Mouse (Mus musculus) neural tube, embryonic 13.5 days (tissue): Measurements from ENCODE around the gene Lrpap1. TPM values are rescaled to one million over a fixed set of nuclear protein-coding genes. Genes with fewer than 3 reads are reported as not detected.

Source experiments
- ATAC-seq: fragments of 200-750 bp; cut with Nextera tagmentation; 2 replicates; pipeline ENCODE4 v1.8.0; 2017; ENCODE audit warnings: low read depth, mild to moderate bottlenecking, moderate TSS enrichment, moderate library complexity
- H3K27ac ChIP-seq: fragments of 300-500 bp; sonication (generic); replicated peaks from 2 replicates; pipeline ENCODE4 v1.5.1; 2015; ENCODE audit warnings: moderate library complexity, mild to moderate bottlenecking, inconsistent platforms
- H3K27me3 ChIP-seq: fragments of 300-500 bp; sonication (generic); 2 replicates; pipeline ENCODE4 v1.6.1; 2015; ENCODE audit warnings: mild to moderate bottlenecking, inconsistent platforms
- H3K36me3 ChIP-seq: fragments of 300-500 bp; sonication (generic); 2 replicates; pipeline ENCODE4 v1.6.1; 2015; ENCODE audit warnings: mild to moderate bottlenecking, inconsistent platforms
- H3K4me1 ChIP-seq: fragments of 300-500 bp; sonication (generic); replicated peaks from 2 replicates; pipeline ENCODE4 v1.6.1; 2015; ENCODE audit warnings: inconsistent platforms
- H3K4me2 ChIP-seq: fragments of 300-500 bp; sonication (generic); 2 replicates; pipeline ENCODE4 v1.6.1; 2015; ENCODE audit warnings: inconsistent platforms, mild to moderate bottlenecking, moderate library complexity
- H3K4me3 ChIP-seq: fragments of 300-500 bp; sonication (generic); 2 replicates; pipeline ENCODE4 v1.5.1; 2015; ENCODE audit warnings: mild to moderate bottlenecking, inconsistent platforms
- H3K9ac ChIP-seq: fragments of 300-500 bp; sonication (generic); 2 replicates; pipeline ENCODE4 v1.6.1; 2015; ENCODE audit warnings: moderate library complexity, mild to moderate bottlenecking, inconsistent platforms
- H3K9me3 ChIP-seq: fragments of 300-500 bp; sonication (generic); 2 replicates; pipeline ENCODE4 v1.6.1; 2016; ENCODE audit warnings: inconsistent platforms
- WGBS: fragments of 180-500 bp; shearing (Covaris S2); methylation state at CpG from one replicate; pipeline ENCODE4 v1.1.7; 2015; 5-methylcytosine and 5-hydroxymethylcytosine counted together
- polyA plus RNA-seq: library from polyadenylated mRNA; unstranded; fragments of >200 nt; fragmentation: Nextera tagmentation; extraction: Ambion mirVana; gene quantifications from 2 replicates; pipeline ENCODE4 v1.2.1, GENCODE M21; 2015

The Lrpap1 gene
- polyA plus RNA-seq, 1 experiment from 2014 or later = 136 TPM

DNA sequence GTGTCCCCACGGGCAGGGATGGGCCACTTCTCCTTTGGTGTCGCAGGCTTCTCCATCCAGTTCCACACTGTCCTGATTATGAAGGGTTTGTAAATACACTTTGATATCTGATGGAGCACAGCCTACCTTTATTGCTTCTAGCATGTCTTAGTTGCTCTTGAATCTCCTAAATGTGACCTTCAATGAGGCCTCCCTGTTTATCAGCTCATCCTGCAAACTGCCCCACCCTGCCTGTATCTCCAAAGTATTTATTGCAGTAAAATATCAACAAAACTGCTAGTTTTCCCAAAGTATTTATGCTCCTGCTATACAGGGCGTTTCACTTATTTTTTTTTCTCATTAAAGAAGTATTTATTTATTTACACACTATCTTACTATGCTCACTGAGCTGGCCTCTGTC lies 10.4 kb upstream of the Lrpap1 start:
- H3K27ac ChIP-seq = no peak overlapping the region
- no peaks in the 10 kb centered on the region for H3K9me3 ChIP-seq
- H3K4me2 ChIP-seq = no peak overlapping the region
- H3K9ac ChIP-seq = no peak overlapping the region
- H3K36me3 ChIP-seq = no peaks in the 10 kb centered on the region
- no peaks in the 10 kb centered on the region for H3K4me1 ChIP-seq
- 81% methylated on average over 3 of the region's 3 CpGs for WGBS
- no peak overlapping the region for H3K4me3 ChIP-seq
- H3K27me3 ChIP-seq = no peaks in the 10 kb centered on the region
- ATAC-seq = no peak

DNA sequence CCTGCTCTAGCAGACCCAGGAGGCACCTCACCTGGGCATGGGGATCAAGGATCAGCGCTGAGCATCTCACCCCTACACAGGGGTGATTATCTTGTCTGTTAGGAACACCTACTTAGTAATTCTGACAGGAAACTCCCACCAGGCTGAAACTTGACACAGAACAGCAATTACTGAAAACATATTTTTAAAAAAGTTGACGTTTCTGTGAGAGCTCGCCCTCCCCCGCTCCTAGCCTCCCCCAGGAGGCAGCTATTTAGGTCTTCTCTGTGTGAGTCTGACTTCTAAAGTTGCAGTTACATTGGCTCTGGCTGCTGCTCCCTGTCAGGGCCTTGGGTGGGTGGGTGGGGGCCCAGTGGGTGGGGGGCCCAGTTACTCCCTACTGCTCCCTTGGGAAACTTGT lies 6.9 kb upstream of the Lrpap1 start:
- Histone ChIP-seq H3K9ac (no peak overlapping the region), H3K4me1 (no peaks in the 10 kb centered on the region), H3K27me3 (no peaks in the 10 kb centered on the region), H3K36me3 (no peaks in the 10 kb centered on the region), H3K4me3 (no peak overlapping the region), H3K9me3 (no peaks in the 10 kb centered on the region), H3K27ac (no peak overlapping the region), H3K4me2 (no peak overlapping the region)
- 59% methylated on average over 4 of the region's 4 CpGs for WGBS
- ATAC-seq = no peak

DNA sequence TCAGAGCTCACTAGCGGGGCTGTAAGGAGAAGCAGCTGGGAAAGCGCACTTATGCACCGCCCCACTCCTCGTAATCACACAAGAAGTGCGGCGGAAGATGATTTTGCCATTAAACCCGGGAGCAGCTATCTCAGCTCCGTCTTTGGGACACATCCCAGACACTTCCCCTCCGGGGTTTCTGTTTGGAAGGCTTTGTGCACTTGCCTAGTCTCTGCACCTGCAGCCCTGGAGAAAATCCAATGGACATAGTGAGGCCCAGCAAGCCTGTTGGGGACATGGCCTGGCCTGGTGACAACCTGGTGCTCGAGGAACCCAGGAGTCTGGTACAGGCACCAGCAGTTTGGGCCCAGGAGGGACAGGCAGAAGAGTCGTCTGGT lies 344 bp upstream of the Lrpap1 start:
- H3K36me3 ChIP-seq = peaks cover 17% of the 10 kb centered on the region
- H3K9me3 ChIP-seq = no peaks in the 10 kb centered on the region
- H3K27ac ChIP-seq = peak overlapping the region; percentile 80
- peak overlapping the region; percentile 76 for H3K4me2 ChIP-seq
- peak overlapping the region; percentile 64 for H3K4me3 ChIP-seq
- H3K27me3 ChIP-seq = no peaks in the 10 kb centered on the region
- WGBS = 7% methylated on average over 11 of the region's 11 CpGs
- H3K9ac ChIP-seq = peak overlapping the region; percentile 82
- no peak; the same call in 1 of the 2 replicates for ATAC-seq
- peaks cover 29% of the 10 kb centered on the region for H3K4me1 ChIP-seq

DNA sequence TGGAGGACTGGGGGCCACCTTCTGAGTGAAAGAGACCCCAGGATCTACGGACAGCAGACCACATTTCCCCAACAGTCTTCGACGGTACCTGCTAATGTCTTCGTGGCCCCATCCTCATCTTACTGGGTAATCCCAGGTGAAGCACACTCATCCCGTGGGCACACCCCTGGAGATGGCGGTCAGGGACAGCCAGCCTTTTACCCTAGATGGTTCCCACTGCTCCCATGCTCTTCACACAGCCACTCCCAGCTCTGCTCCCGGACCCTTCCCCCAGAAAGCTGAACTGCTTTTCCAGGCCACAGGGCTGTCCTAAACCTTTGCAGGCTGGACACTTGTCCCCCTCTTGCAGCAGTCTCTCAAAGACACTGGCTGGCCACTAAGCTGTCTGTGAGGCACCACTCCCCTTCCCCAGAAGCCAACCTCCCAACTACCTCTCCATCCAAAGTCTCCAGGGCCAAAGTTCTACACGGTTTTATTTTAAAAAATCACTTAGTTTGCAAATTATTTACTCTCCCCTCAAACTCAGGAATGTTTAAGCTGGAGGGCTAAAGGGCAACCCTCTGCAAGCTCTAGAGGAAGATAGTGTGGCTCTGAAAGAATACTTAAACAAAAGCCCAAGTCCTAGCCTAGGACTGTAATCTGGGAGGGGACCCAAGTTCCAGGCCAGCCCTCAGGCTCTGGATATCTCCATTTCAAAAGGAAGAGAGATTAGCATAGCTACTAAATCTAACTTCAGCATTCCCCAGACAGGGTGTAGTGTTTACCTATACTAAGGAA lies 1.2 kb downstream of the Lrpap1 start:
- H3K9me3 ChIP-seq = no peaks in the 10 kb centered on the region
- H3K27me3 ChIP-seq = no peaks in the 10 kb centered on the region
- ATAC-seq = no peak
- H3K4me3 ChIP-seq = peak overlapping the region; percentile 64
- peaks cover 33% of the 10 kb centered on the region for H3K36me3 ChIP-seq
- whole genome bisulfite sequencing = 63% methylated on average over 8 of the region's 8 CpGs
- H3K27ac ChIP-seq = no peak overlapping the region
- peak overlapping the region; percentile 82 for H3K9ac ChIP-seq
- peaks cover 29% of the 10 kb centered on the region for H3K4me1 ChIP-seq
- H3K4me2 ChIP-seq = peak overlapping the region; percentile 76

DNA sequence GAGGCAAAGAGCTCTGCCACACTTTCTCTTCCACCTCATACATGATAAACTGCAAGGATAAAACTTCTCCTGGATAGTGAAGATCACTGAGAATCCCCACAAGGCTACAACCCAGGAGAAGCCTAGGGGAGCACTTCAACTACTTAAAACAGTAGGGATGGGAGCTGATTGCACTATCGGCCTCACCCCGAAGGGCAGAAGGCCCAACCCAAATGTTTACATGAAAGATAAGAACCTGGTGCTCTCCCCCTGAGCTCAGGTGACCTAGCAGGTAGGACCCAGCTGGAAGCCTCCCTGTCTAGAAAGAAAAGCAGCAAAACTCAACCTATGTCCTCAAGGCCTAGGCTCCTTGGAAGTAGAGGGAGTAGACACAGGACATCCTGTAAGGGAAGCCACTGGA lies 2.0 kb downstream of the Lrpap1 start:
- Histone ChIP-seq H3K4me1 (peaks cover 29% of the 10 kb centered on the region), H3K27me3 (no peaks in the 10 kb centered on the region), H3K27ac (no peak overlapping the region), H3K9ac (no peak overlapping the region), H3K4me2 (peak overlapping the region; percentile 76), H3K4me3 (no peak overlapping the region), H3K36me3 (peaks cover 41% of the 10 kb centered on the region), H3K9me3 (no peaks in the 10 kb centered on the region)
- 88% methylated on average over 2 of the region's 2 CpGs for WGBS
- no peak for ATAC-seq

- H3K27me3 ChIP-seq = no peaks in the 10 kb centered on the region
- H3K9me3 ChIP-seq = no peaks in the 10 kb centered on the region
- 93% methylated on average over 8 of the region's 8 CpGs for WGBS
Measured at GRCm38 (mm10) chr5:35103086-35103485, 2.5 kb downstream of the Lrpap1 start.

DNA sequence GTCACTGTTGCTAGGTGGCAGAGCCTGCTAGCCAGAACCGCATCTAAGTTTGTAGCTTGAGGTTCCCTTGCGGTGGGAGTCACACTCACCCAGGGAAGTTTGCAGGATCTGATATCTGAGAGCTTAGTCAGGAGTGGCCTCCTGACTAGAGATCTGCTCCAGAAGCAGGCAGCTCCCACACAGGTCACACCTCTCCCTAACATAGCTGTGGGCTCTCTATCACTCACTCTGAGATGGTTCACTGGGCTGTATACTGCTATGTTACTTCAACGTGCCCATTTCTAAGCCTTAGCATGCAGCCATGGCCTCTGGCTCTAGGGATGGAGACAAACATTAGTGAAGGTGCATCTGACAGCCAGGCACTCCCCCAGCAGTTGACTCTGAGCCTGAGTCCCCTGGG lies 13.9 kb downstream of the Lrpap1 start:
- Histone ChIP-seq H3K27me3 (no peaks in the 10 kb centered on the region), H3K4me2 (no peak overlapping the region), H3K9me3 (no peaks in the 10 kb centered on the region), H3K4me1 (no peaks in the 10 kb centered on the region), H3K36me3 (peaks cover 60% of the 10 kb centered on the region), H3K9ac (no peak overlapping the region), H3K4me3 (no peak overlapping the region), H3K27ac (no peak overlapping the region)
- ATAC-seq = no peak
- 86% methylated on average over 3 of the region's 3 CpGs for WGBS

More at GRCm38 (mm10) chr5:35103086-35103485, 2.5 kb downstream of the Lrpap1 start:
- ATAC-seq = no peak
- H3K9ac ChIP-seq = no peak overlapping the region
- H3K4me1 ChIP-seq = peaks cover 29% of the 10 kb centered on the region
- peak overlapping the region; percentile 76; the same call in 1 of the 2 replicates for H3K4me2 ChIP-seq
- no peak overlapping the region for H3K4me3 ChIP-seq
- H3K27ac ChIP-seq = no peak overlapping the region
- H3K36me3 ChIP-seq = peaks cover 45% of the 10 kb centered on the region

GRCm38 (mm10) chr5:35089614-35089963 lies 16.0 kb downstream of the Lrpap1 start:
- Histone ChIP-seq H3K27ac (no peak overlapping the region), H3K27me3 (no peaks in the 10 kb centered on the region), H3K9ac (no peak overlapping the region), H3K9me3 (no peaks in the 10 kb centered on the region), H3K36me3 (peaks cover 39% of the 10 kb centered on the region), H3K4me3 (no peak overlapping the region), H3K4me1 (no peaks in the 10 kb centered on the region), H3K4me2 (no peak overlapping the region)
- 83% methylated on average over 5 of the region's 5 CpGs for WGBS
- no peak for ATAC-seq

DNA sequence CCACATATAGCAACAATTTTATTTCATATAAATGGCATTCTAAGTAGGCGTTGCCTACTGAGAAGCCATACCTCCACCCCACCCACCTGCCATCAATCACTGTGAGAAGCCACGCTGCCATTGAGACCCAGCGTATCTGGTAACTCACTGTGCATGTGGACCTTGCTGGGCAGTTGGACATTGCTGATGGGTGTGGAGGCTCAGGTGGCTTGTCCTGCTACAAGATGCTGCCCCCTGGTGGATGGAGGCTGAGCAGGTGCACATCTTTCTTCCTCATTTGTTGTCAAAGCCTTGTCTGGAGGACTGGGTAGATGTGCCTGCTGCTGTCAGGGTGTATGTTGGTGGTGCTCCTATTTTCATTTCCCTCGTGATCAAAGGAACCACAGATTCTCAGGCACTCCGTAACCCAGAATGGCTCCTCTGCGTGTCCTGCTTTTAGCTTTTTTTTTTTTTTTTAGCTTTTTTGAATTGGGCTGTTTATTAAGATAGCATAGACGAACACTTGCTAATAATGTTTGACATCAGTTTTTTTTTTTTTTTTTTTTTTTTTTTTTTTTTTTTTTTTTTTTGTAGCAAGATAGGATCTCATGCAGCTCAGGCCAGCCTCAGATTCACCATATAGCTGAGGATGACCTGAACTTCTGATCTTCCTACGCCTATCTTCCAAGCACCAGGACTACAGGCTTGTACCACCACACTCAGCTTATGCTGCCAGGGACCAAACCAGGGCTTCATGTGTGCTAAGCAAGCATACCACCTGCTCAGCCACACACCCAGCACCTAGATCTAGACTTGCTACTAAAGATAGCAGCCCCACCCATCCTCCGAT lies 16.6 kb downstream of the Lrpap1 start:
- Histone ChIP-seq H3K4me2 (no peak overlapping the region), H3K27me3 (no peaks in the 10 kb centered on the region), H3K4me1 (no peaks in the 10 kb centered on the region), H3K27ac (no peak overlapping the region), H3K4me3 (no peak overlapping the region), H3K36me3 (peaks cover 35% of the 10 kb centered on the region), H3K9ac (no peak overlapping the region), H3K9me3 (no peaks in the 10 kb centered on the region)
- WGBS = 70% methylated on average over 9 of the region's 9 CpGs
- no peak for ATAC-seq

DNA sequence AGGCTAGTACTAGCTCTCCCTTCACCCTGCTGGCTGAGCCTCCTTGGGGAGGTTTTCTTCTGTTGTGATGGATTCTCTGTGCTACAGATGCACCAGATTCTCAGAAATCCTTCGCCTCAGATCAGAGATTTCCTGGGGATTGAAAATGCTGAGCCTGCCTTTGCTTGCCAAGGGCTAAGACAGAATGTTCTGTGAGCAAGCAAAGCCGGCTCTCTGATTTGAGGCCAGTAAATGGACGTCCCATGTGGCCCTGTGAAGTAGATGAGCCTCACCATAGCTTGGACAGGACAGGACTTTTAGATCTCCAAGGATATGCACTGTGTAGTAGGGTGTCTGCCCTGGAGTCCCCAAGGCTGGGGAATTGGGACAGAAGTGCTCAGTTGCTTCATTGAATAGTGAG lies 20.7 kb downstream of the Lrpap1 start:
- H3K4me3 ChIP-seq = no peak overlapping the region
- H3K4me2 ChIP-seq = no peak overlapping the region
- 0 out of 2 replicates have a peak overlapping the region, but pooled peaks have one; percentile 34 for H3K9ac ChIP-seq
- H3K9me3 ChIP-seq = no peaks in the 10 kb centered on the region
- no peaks in the 10 kb centered on the region for H3K27me3 ChIP-seq
- no peaks in the 10 kb centered on the region for H3K36me3 ChIP-seq
- H3K27ac ChIP-seq = no peak overlapping the region
- ATAC-seq = no peak
- 66% methylated on average over 3 of the region's 3 CpGs for WGBS
- H3K4me1 ChIP-seq = no peaks in the 10 kb centered on the region

GRCm38 (mm10) chr5:35079101-35079500 lies 26.5 kb downstream of the Lrpap1 start:
- H3K9me3 ChIP-seq = no peaks in the 10 kb centered on the region
- peaks cover 20% of the 10 kb centered on the region for H3K27me3 ChIP-seq
- no peak overlapping the region for H3K4me3 ChIP-seq
- no peak overlapping the region for H3K9ac ChIP-seq
- H3K36me3 ChIP-seq = peaks cover 6% of the 10 kb centered on the region; the same call in 1 of the 2 replicates
- WGBS = 35% methylated on average over 18 of the region's 18 CpGs
- no peak overlapping the region for H3K27ac ChIP-seq
- ATAC-seq = no peak
- peaks cover 9% of the 10 kb centered on the region; the same call in 1 of the 2 replicates for H3K4me1 ChIP-seq
- H3K4me2 ChIP-seq = no peak overlapping the region

DNA sequence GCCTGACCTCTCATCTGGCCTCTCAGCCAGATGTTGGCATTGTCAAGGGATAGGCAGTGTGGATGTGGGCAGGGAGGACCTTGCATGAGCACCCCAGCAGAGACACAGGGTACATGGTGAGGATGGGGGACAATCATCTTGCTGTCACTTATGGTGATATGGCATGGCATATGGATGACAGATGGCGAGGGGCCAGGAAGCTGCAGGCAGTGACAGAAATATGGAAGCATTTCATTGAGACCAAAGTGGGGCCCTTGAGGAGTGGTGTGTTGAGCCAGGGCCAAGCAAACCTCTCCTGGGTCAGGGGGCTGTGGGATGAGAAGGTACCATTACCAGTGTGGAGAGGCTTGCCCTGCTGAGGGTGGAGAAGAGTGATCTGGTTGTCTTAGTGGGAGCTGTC lies 29.2 kb downstream of the Lrpap1 start:
- peaks cover 11% of the 10 kb centered on the region; the same call in 1 of the 2 replicates for H3K4me1 ChIP-seq
- ATAC-seq = no peak
- H3K4me3 ChIP-seq = no peak overlapping the region
- no peak overlapping the region for H3K9ac ChIP-seq
- H3K27ac ChIP-seq = no peak overlapping the region
- WGBS = 85% methylated on average over 1 of the region's 1 CpGs
- peaks cover 6% of the 10 kb centered on the region; the same call in 1 of the 2 replicates for H3K36me3 ChIP-seq
- H3K4me2 ChIP-seq = no peak overlapping the region
- H3K9me3 ChIP-seq = no peaks in the 10 kb centered on the region
- peaks cover 20% of the 10 kb centered on the region for H3K27me3 ChIP-seq
